Mouse (Mus musculus): Measurements from ENCODE around the gene Trim58. TPM values are rescaled to one million over a fixed set of nuclear protein-coding genes. Genes with fewer than 3 reads are reported as not detected.

Gene Trim58
- polyA plus RNA-seq, 1 experiment from 2014 or later: not detected

DNA sequence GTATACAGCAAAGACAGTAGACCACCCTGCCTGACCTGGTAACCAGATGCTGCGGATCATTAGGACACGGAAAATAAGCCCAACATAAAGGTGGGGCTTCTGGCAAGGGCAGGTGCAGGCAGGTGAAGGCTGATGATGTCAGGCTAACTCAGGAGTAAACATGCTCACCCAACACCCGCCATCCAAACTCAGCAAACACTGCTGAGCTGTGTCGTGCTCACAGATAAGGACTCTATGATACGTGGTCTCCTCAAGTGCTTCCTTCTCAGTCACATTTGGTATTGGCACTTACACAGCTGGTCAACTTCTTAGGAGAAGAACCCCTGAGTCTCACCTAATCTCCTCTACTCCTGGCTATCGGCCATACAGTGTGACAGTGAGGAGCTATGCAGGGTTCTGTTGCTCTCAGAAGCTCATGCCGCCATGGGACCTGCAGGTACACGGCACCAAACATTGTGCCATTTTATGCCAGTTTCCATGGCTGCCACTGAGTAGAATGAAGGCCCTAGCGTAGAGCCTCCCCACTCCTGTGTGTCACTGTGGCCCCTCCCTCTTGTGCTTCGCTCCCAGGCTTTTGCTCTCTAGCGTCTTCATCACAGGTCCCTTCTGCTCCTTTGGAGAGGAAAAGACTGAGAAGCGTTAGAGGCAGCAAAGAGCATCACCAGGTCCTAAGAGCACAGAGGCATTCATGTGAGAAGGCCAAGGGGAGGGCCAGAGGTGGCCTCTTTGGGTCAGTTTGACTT is 33.9 kb upstream of the Trim58 start:
- H3K9ac ChIP-seq (ENCODE audit: low read length): no peak overlapping the region
- no peak overlapping the region for H3K4me3 ChIP-seq (ENCODE audit: control insufficient read depth in 1 of 2, insufficient read depth in 1 of 2, low read depth in 1 of 2, low read length in 2 of 2)
- H3K4me2 ChIP-seq (ENCODE audit: low read length): no peak overlapping the region
- 72% methylated on average over 12 of the region's 12 CpGs for WGBS
- ATAC-seq (ENCODE audit: insufficient number of reproducible peaks, insufficient read depth, low FRiP score, low read depth): no peak
- no peaks in the 10 kb centered on the region for H3K27me3 ChIP-seq (ENCODE audit: control insufficient read depth, insufficient read depth, low read length)
- H3K9me3 ChIP-seq (ENCODE audit: control insufficient read depth, low read length): no peaks in the 10 kb centered on the region
- no peaks in the 10 kb centered on the region for H3K4me1 ChIP-seq (ENCODE audit: control insufficient read depth in 2 of 2, insufficient read depth in 2 of 2, low read length in 2 of 2)
- no peaks in the 10 kb centered on the region for H3K36me3 ChIP-seq (ENCODE audit: control insufficient read depth, insufficient read depth, low read length)
- H3K27ac ChIP-seq (replicated peaks in 1 of 2; ENCODE audit: control insufficient read depth in 1 of 2, insufficient read depth in 1 of 2, low read depth in 2 of 2, low read length in 2 of 2): no peak overlapping the region

DNA sequence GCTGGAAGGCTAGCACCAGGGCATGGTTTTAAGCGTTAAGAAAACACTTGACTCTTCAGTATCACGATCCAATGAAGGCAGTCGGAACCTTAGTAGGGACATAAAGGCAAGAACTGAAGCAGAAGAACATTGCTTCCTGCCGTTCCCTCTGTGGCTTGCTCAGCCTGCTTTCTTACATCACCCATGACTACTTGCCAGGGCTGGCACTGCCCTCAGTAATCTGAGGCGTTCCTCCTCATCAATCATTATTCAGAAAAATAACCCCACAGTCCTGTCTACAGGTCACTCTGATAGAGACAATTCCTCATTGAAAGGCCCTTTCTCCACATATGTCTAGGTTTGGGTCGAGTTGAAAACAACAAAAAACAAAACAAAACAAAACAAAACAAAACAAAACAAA is 33.2 kb upstream of the Trim58 start:
- Histone ChIP-seq H3K9me3 (ENCODE audit: control insufficient read depth, low read length) (no peaks in the 10 kb centered on the region), H3K4me2 (ENCODE audit: low read length) (no peak overlapping the region), H3K36me3 (ENCODE audit: control insufficient read depth, insufficient read depth, low read length) (no peaks in the 10 kb centered on the region), H3K27ac (replicated peaks in 1 of 2; ENCODE audit: control insufficient read depth in 1 of 2, insufficient read depth in 1 of 2, low read depth in 2 of 2, low read length in 2 of 2) (no peak overlapping the region), H3K4me3 (ENCODE audit: control insufficient read depth in 1 of 2, insufficient read depth in 1 of 2, low read depth in 1 of 2, low read length in 2 of 2) (no peak overlapping the region), H3K9ac (ENCODE audit: low read length) (no peak overlapping the region), H3K27me3 (ENCODE audit: control insufficient read depth, insufficient read depth, low read length) (no peaks in the 10 kb centered on the region), H3K4me1 (ENCODE audit: control insufficient read depth in 2 of 2, insufficient read depth in 2 of 2, low read length in 2 of 2) (no peaks in the 10 kb centered on the region)
- WGBS: 77% methylated on average over 6 of the region's 6 CpGs
- no peak for ATAC-seq (ENCODE audit: insufficient number of reproducible peaks, insufficient read depth, low FRiP score, low read depth)

DNA sequence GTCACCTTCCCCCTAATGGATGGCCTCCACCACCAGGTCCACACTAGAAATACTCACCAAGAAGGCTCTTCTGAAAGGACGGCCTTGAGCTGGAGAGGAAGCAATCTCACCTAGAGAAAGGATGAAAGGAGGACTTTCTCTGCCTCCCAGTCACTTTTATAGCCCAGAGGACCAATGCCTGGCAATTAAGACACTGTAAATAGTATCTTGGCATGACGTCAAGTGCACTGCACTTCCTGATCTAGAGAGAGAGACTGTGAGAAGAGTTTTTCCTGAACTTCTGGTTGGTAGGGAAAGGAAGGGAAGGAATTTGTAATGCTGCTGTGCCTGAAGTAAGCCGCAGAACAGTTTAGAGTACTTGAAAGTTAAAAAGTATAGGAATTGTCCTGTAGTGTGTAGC is 26.9 kb upstream of the Trim58 start:
- WGBS: 63% methylated on average over 3 of the region's 3 CpGs
- H3K9me3 ChIP-seq (ENCODE audit: control insufficient read depth, low read length): no peaks in the 10 kb centered on the region

DNA sequence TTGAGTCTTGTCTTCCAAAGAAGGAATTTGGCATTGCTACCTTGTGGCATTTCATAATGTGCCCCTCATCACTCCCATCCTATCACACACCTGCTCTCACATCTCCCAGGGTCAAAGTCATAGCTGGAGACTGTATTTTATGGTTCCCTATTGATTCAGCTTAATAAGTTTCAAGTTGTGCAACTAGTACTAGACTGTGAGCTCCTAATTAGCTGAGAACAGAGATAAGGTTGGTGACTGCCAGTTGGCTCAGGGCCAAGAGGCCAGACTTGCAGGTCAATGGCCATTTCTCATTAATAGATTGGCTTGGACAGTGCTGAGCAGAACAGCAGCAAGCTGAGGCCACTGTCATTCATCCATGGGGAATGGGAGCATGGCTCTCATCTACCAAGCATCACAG is 25.7 kb upstream of the Trim58 start:
- Histone ChIP-seq H3K9ac (ENCODE audit: low read length) (no peak overlapping the region), H3K4me3 (ENCODE audit: control insufficient read depth in 1 of 2, insufficient read depth in 1 of 2, low read depth in 1 of 2, low read length in 2 of 2) (no peak overlapping the region), H3K4me1 (ENCODE audit: control insufficient read depth in 2 of 2, insufficient read depth in 2 of 2, low read length in 2 of 2) (no peaks in the 10 kb centered on the region), H3K27me3 (ENCODE audit: control insufficient read depth, insufficient read depth, low read length) (no peaks in the 10 kb centered on the region; the same call in 1 of the 2 replicates), H3K27ac (replicated peaks in 1 of 2; ENCODE audit: control insufficient read depth in 1 of 2, insufficient read depth in 1 of 2, low read depth in 2 of 2, low read length in 2 of 2) (no peak overlapping the region), H3K36me3 (ENCODE audit: control insufficient read depth, insufficient read depth, low read length) (no peaks in the 10 kb centered on the region), H3K9me3 (ENCODE audit: control insufficient read depth, low read length) (no peaks in the 10 kb centered on the region), H3K4me2 (ENCODE audit: low read length) (no peak overlapping the region)
- no peak for ATAC-seq (ENCODE audit: insufficient number of reproducible peaks, insufficient read depth, low FRiP score, low read depth)

More for the DNA sequence above, 26.9 kb upstream of the Trim58 start:
- Histone ChIP-seq H3K27me3 (ENCODE audit: control insufficient read depth, insufficient read depth, low read length) (no peaks in the 10 kb centered on the region; the same call in 1 of the 2 replicates), H3K9ac (ENCODE audit: low read length) (no peak overlapping the region), H3K36me3 (ENCODE audit: control insufficient read depth, insufficient read depth, low read length) (no peaks in the 10 kb centered on the region), H3K4me3 (ENCODE audit: control insufficient read depth in 1 of 2, insufficient read depth in 1 of 2, low read depth in 1 of 2, low read length in 2 of 2) (no peak overlapping the region), H3K4me1 (ENCODE audit: control insufficient read depth in 2 of 2, insufficient read depth in 2 of 2, low read length in 2 of 2) (no peaks in the 10 kb centered on the region), H3K4me2 (ENCODE audit: low read length) (no peak overlapping the region), H3K27ac (replicated peaks in 1 of 2; ENCODE audit: control insufficient read depth in 1 of 2, insufficient read depth in 1 of 2, low read depth in 2 of 2, low read length in 2 of 2) (no peak overlapping the region)
- no peak for ATAC-seq (ENCODE audit: insufficient number of reproducible peaks, insufficient read depth, low FRiP score, low read depth)

DNA sequence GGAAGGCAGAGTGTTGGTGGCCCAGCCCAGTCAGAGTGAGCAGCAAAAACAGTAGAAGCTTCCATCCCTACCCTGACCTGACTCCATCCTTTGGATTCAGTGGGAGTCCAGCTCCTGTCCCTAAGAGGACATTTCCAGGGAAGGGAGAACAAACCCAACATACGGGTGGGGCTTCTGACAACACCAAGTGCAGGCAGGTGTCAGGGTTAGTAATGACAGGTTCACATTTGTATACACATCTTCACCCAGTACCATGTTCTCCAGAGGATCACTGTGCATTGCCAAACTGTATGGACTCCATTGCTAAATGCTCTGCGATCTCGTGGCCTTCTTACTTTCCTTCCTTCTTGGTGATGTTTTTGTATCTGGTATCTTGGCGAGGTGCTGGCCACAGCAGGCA is 24.3 kb upstream of the Trim58 start, which contains the start of gene 2210407C18Rik:
Gene 2210407C18Rik, minus strand, starts transcription at position 101 of the 400 bp plus-strand sequence.
- Histone ChIP-seq H3K27me3 (ENCODE audit: control insufficient read depth, insufficient read depth, low read length) (no peaks in the 10 kb centered on the region; the same call in 1 of the 2 replicates), H3K4me3 (ENCODE audit: control insufficient read depth in 1 of 2, insufficient read depth in 1 of 2, low read depth in 1 of 2, low read length in 2 of 2) (no peak within 1 kb of the TSS), H3K36me3 (ENCODE audit: control insufficient read depth, insufficient read depth, low read length) (no peaks in the 10 kb centered on the region), H3K27ac (replicated peaks in 1 of 2; ENCODE audit: control insufficient read depth in 1 of 2, insufficient read depth in 1 of 2, low read depth in 2 of 2, low read length in 2 of 2) (no peak within 1 kb of the TSS), H3K4me1 (ENCODE audit: control insufficient read depth in 2 of 2, insufficient read depth in 2 of 2, low read length in 2 of 2) (no peaks in the 10 kb centered on the region), H3K9ac (ENCODE audit: low read length) (no peak within 1 kb of the TSS), H3K9me3 (ENCODE audit: control insufficient read depth, low read length) (no peaks in the 10 kb centered on the region), H3K4me2 (ENCODE audit: low read length) (no peak within 1 kb of the TSS)
- ATAC-seq (ENCODE audit: insufficient number of reproducible peaks, insufficient read depth, low FRiP score, low read depth): no peak
- WGBS: 83% methylated on average over 4 of the region's 4 CpGs

GRCm38 (mm10) chr11:58618369-58618768 is 21.9 kb upstream of the Trim58 start:
- no peak overlapping the region for H3K4me2 ChIP-seq (ENCODE audit: low read length)
- no peak overlapping the region for H3K27ac ChIP-seq (replicated peaks in 1 of 2; ENCODE audit: control insufficient read depth in 1 of 2, insufficient read depth in 1 of 2, low read depth in 2 of 2, low read length in 2 of 2)
- 34% methylated on average over 3 of the region's 3 CpGs for WGBS
- no peaks in the 10 kb centered on the region for H3K27me3 ChIP-seq (ENCODE audit: control insufficient read depth, insufficient read depth, low read length)
- H3K4me1 ChIP-seq (ENCODE audit: control insufficient read depth in 2 of 2, insufficient read depth in 2 of 2, low read length in 2 of 2): no peaks in the 10 kb centered on the region
- no peak overlapping the region for H3K9ac ChIP-seq (ENCODE audit: low read length)
- no peak overlapping the region for H3K4me3 ChIP-seq (ENCODE audit: control insufficient read depth in 1 of 2, insufficient read depth in 1 of 2, low read depth in 1 of 2, low read length in 2 of 2)
- H3K36me3 ChIP-seq (ENCODE audit: control insufficient read depth, insufficient read depth, low read length): no peaks in the 10 kb centered on the region
- ATAC-seq (ENCODE audit: insufficient number of reproducible peaks, insufficient read depth, low FRiP score, low read depth): no peak
- H3K9me3 ChIP-seq (ENCODE audit: control insufficient read depth, low read length): no peaks in the 10 kb centered on the region

GRCm38 (mm10) chr11:58618793-58619192 is 21.5 kb upstream of the Trim58 start:
- no peaks in the 10 kb centered on the region for H3K4me1 ChIP-seq (ENCODE audit: control insufficient read depth in 2 of 2, insufficient read depth in 2 of 2, low read length in 2 of 2)
- no peak overlapping the region for H3K4me2 ChIP-seq (ENCODE audit: low read length)
- H3K4me3 ChIP-seq (ENCODE audit: control insufficient read depth in 1 of 2, insufficient read depth in 1 of 2, low read depth in 1 of 2, low read length in 2 of 2): no peak overlapping the region
- ATAC-seq (ENCODE audit: insufficient number of reproducible peaks, insufficient read depth, low FRiP score, low read depth): no peak
- H3K36me3 ChIP-seq (ENCODE audit: control insufficient read depth, insufficient read depth, low read length): no peaks in the 10 kb centered on the region
- no peaks in the 10 kb centered on the region for H3K27me3 ChIP-seq (ENCODE audit: control insufficient read depth, insufficient read depth, low read length)
- H3K9me3 ChIP-seq (ENCODE audit: control insufficient read depth, low read length): no peaks in the 10 kb centered on the region
- H3K27ac ChIP-seq (replicated peaks in 1 of 2; ENCODE audit: control insufficient read depth in 1 of 2, insufficient read depth in 1 of 2, low read depth in 2 of 2, low read length in 2 of 2): no peak overlapping the region
- H3K9ac ChIP-seq (ENCODE audit: low read length): no peak overlapping the region
- 65% methylated on average over 6 of the region's 6 CpGs for WGBS

DNA sequence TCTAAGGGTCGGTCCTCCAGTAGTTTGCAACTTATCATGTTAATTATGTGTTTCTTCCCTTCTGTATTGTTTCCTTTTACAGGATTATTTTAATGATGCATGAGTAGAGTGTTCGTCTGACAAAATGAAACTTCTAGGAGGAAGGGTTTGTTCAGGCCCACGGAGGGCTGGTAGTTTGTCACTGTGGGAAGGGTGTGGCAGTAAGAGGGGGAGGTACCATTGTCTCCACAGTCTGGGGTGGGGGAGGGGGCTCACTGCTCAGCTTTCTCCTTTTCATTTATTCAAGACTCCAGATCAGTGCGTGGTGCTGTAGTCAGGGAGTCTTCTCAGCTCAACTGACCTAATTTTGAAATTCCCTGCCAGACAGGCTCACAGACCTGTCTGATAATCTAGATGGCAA is 14.1 kb upstream of the Trim58 start:
- no peak overlapping the region for H3K4me2 ChIP-seq (ENCODE audit: low read length)
- H3K4me1 ChIP-seq (ENCODE audit: control insufficient read depth in 2 of 2, insufficient read depth in 2 of 2, low read length in 2 of 2): no peaks in the 10 kb centered on the region
- ATAC-seq (ENCODE audit: insufficient number of reproducible peaks, insufficient read depth, low FRiP score, low read depth): no peak
- H3K9me3 ChIP-seq (ENCODE audit: control insufficient read depth, low read length): no peaks in the 10 kb centered on the region
- no peak overlapping the region for H3K27ac ChIP-seq (replicated peaks in 1 of 2; ENCODE audit: control insufficient read depth in 1 of 2, insufficient read depth in 1 of 2, low read depth in 2 of 2, low read length in 2 of 2)
- no peak overlapping the region for H3K4me3 ChIP-seq (ENCODE audit: control insufficient read depth in 1 of 2, insufficient read depth in 1 of 2, low read depth in 1 of 2, low read length in 2 of 2)
- no peak overlapping the region for H3K9ac ChIP-seq (ENCODE audit: low read length)
- H3K36me3 ChIP-seq (ENCODE audit: control insufficient read depth, insufficient read depth, low read length): no peaks in the 10 kb centered on the region
- WGBS: 65% methylated on average over 4 of the region's 4 CpGs
- H3K27me3 ChIP-seq (ENCODE audit: control insufficient read depth, insufficient read depth, low read length): no peaks in the 10 kb centered on the region

Measured in heart, embryonic 14.5 days (tissue).